Mouse (Mus musculus) kidney, embryonic 14.5 days (tissue): ENCODE measurements around the gene Pef1. TPM values are rescaled to one million over a fixed set of nuclear protein-coding genes. Genes with fewer than 3 reads are reported as not detected.
A peak's percentile ranks its signal among the peaks of the same experiment; 100 is the strongest.

Source experiments
- ATAC-seq: fragments of 200-750 bp; cut with Nextera tagmentation; 2 replicates; pipeline ENCODE4 v1.8.0; 2017; ENCODE audit warnings: moderate number of reproducible peaks, mild to moderate bottlenecking, moderate TSS enrichment, moderate library complexity; ENCODE audit not compliant: low FRiP score, low TSS enrichment
- H3K27ac ChIP-seq: fragments of 300-500 bp; sonication (generic); 2 replicates; pipeline ENCODE4 v1.5.1; 2014; ENCODE audit warnings: low read depth, mild to moderate bottlenecking, low read length, moderate library complexity, mixed read lengths
- H3K27me3 ChIP-seq: fragments of 300-500 bp; sonication (generic); 2 replicates; pipeline ENCODE4 v1.6.1; 2014; ENCODE audit warnings: mild to moderate bottlenecking, low read length; ENCODE audit not compliant: control insufficient read depth, insufficient read depth
- H3K36me3 ChIP-seq: fragments of 300-500 bp; sonication (generic); 2 replicates; pipeline ENCODE4 v1.6.1; 2014; ENCODE audit warnings: low read length, mixed read lengths; ENCODE audit not compliant: control insufficient read depth, insufficient read depth
- H3K4me1 ChIP-seq: fragments of 300-500 bp; sonication (generic); 2 replicates; pipeline ENCODE4 v1.6.1; 2014; ENCODE audit warnings: low read length, mixed read lengths; ENCODE audit not compliant: control insufficient read depth, insufficient read depth
- H3K4me2 ChIP-seq: fragments of 300-500 bp; sonication (generic); replicated peaks from 2 replicates; pipeline ENCODE4 v1.6.1; 2014; ENCODE audit warnings: low read depth, mild to moderate bottlenecking, low read length
- H3K4me3 ChIP-seq: fragments of 300-500 bp; sonication (generic); 2 replicates; pipeline ENCODE4 v1.5.1; 2014; ENCODE audit warnings: mild to moderate bottlenecking, low read length
- H3K9ac ChIP-seq: fragments of 300-500 bp; sonication (generic); 2 replicates; pipeline ENCODE4 v1.6.1; 2014; ENCODE audit warnings: low read depth, mild to moderate bottlenecking, low read length, moderate library complexity
- H3K9me3 ChIP-seq: fragments of 300-500 bp; sonication (generic); 2 replicates; pipeline ENCODE4 v1.6.1; 2016; ENCODE audit warnings: low read length; ENCODE audit not compliant: control insufficient read depth
- WGBS: fragments of 180-500 bp; shearing (Covaris S2); extraction: QIAGEN DNeasy Blood & Tissue Kit; methylation state at CpG from one replicate; pipeline ENCODE4 v1.1.7; 2014; 5-methylcytosine and 5-hydroxymethylcytosine counted together
- polyA plus RNA-seq: library from polyadenylated mRNA; unstranded; fragments of >200 nt; fragmentation: Nextera tagmentation; extraction: Ambion mirVana; gene quantifications from 2 replicates; pipeline ENCODE4 v1.2.1, GENCODE M21; 2014

Pef1 gene
- polyA plus RNA-seq, 1 experiment from 2014 or later = 85.9 TPM

DNA sequence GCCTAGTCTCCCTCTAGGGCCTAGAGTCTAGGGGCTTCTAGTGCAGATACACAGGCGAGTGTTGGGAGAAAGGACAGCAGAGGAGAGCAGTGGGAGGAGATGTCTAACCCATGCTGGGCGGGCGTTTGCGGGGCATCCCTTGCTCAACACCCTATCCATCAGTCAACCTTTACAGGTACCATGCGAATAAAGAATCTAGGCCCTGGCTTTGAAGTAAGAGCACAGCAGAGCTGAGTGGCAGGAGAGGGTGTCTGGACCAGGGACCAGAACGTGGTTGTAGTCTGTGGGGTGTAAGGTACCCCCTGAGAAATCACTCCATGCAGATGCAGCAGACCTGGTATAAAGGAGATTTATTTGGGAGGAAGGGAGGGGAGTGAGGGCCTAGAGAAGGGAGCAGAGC is 61.8 kb downstream of the Pef1 start:
- WGBS = 82% methylated on average over 6 of the region's 6 CpGs
- no peak overlapping the region for H3K9ac ChIP-seq
- no peak overlapping the region for H3K4me3 ChIP-seq
- H3K36me3 ChIP-seq = no peaks in the 10 kb centered on the region
- H3K27ac ChIP-seq = no peak overlapping the region
- no peak overlapping the region for H3K4me2 ChIP-seq
- 0 out of 2 replicates have a peak, but pooled peaks cover 4% of the 10 kb centered on the region for H3K27me3 ChIP-seq
- peaks cover 25% of the 10 kb centered on the region for H3K4me1 ChIP-seq
- no peaks in the 10 kb centered on the region for H3K9me3 ChIP-seq
- no peak for ATAC-seq

DNA sequence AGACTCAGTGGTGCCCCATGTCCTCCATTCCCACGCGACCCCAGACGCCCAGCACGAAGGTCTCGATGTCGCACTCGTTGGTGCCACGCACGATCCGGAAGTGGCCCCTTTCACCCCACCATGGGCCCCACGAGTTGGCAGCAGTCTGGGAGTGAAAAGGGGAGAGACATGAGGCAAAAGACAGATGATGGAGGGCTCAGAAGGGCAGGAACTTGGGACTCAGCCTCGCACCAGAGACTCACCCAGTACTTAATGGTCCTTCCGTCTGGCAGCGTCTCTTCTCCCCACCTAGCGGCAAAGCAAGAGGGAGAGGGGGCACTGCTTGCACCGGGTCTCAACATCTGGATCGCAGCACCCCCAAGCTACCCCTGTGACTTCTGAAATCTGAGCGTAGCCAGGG is 63.7 kb downstream of the Pef1 start:
- H3K9ac ChIP-seq = no peak overlapping the region
- H3K27ac ChIP-seq = no peak overlapping the region
- peaks cover 28% of the 10 kb centered on the region for H3K4me1 ChIP-seq
- no peak overlapping the region for H3K4me2 ChIP-seq
- 76% methylated on average over 18 of the region's 18 CpGs for WGBS
- H3K27me3 ChIP-seq = 0 out of 2 replicates have a peak, but pooled peaks cover 4% of the 10 kb centered on the region
- ATAC-seq = no peak
- no peak overlapping the region for H3K4me3 ChIP-seq
- H3K9me3 ChIP-seq = no peaks in the 10 kb centered on the region
- H3K36me3 ChIP-seq = no peaks in the 10 kb centered on the region

DNA sequence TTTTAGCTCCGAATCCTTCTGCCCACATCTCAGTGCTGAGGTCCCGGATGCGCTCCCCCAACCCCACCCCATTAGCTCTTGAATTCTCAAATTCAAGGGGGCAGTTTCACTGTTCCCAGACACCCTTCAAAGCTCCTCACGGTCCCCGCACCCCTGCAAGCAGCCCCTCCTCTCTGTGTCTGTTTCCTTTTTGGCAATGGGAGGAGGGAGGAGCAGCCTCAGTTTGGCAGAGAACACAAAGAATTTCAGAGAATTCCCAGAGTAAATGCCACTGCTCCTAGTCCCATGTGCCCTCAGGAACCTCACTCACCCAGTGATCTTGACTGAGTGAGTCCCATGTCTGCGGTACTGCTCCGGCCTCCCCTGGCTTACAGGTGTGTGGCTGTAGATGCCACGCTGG is 64.2 kb downstream of the Pef1 start:
- Histone ChIP-seq H3K27me3 (0 out of 2 replicates have a peak, but pooled peaks cover 4% of the 10 kb centered on the region), H3K27ac (no peak overlapping the region), H3K4me3 (no peak overlapping the region), H3K4me1 (peaks cover 29% of the 10 kb centered on the region), H3K9ac (no peak overlapping the region), H3K4me2 (no peak overlapping the region), H3K9me3 (no peaks in the 10 kb centered on the region), H3K36me3 (no peaks in the 10 kb centered on the region)
- no peak for ATAC-seq
- 75% methylated on average over 8 of the region's 8 CpGs for WGBS

DNA sequence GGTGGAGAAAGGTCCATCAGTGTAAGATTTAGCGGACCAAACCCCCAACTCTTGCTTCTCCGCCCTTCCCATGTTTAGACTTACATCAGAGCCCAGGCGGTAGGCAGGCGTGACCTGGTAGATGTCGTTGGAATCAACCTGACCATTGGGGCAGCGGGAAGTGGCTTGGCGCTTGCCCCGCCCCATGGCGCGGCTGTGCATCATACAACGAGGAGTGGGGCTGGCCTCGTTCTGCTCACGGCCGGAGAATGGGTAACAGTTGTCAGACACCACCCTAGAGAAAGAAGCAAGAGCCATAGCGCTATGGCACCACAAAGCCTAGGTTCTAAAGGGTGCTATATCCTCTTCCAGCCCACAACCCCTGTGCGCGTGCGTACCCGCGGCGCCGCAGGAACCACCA is 65.0 kb downstream of the Pef1 start:
- ATAC-seq = no peak
- Histone ChIP-seq H3K27me3 (0 out of 2 replicates have a peak, but pooled peaks cover 3% of the 10 kb centered on the region), H3K9me3 (no peaks in the 10 kb centered on the region), H3K4me1 (peaks cover 36% of the 10 kb centered on the region), H3K27ac (no peak overlapping the region), H3K4me2 (peak overlapping the region; percentile 18; the same call in 1 of the 2 replicates), H3K4me3 (no peak overlapping the region), H3K9ac (no peak overlapping the region), H3K36me3 (no peaks in the 10 kb centered on the region)
- WGBS = 63% methylated on average over 22 of the region's 22 CpGs

DNA sequence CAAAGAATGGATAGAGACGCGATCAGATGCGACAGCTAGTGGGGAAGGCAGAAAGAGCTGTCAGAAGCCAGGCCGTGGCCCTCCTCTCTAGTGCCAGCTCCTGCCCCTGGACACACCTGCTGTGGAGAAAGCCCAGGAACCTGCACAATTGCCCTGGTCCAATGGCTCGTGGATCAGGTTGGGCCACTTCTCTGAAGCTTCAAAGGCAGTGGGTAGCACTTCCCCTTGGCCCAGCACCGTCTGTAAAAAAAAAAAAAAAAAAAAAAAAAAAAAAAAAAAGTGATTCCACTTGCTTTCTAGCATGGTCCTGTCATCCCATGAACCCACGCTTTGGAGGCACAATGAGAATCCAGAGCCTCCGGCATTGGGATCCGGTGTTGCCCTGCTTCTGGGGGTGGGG is 65.5 kb downstream of the Pef1 start:
- Histone ChIP-seq H3K4me2 (peak overlapping the region; percentile 21), H3K4me1 (peaks cover 41% of the 10 kb centered on the region), H3K27ac (no peak overlapping the region), H3K27me3 (no peaks in the 10 kb centered on the region), H3K4me3 (no peak overlapping the region), H3K9me3 (no peaks in the 10 kb centered on the region), H3K36me3 (no peaks in the 10 kb centered on the region), H3K9ac (no peak overlapping the region)
- WGBS = 22% methylated on average over 9 of the region's 9 CpGs
- ATAC-seq = no peak; the same call in 1 of the 2 replicates

DNA sequence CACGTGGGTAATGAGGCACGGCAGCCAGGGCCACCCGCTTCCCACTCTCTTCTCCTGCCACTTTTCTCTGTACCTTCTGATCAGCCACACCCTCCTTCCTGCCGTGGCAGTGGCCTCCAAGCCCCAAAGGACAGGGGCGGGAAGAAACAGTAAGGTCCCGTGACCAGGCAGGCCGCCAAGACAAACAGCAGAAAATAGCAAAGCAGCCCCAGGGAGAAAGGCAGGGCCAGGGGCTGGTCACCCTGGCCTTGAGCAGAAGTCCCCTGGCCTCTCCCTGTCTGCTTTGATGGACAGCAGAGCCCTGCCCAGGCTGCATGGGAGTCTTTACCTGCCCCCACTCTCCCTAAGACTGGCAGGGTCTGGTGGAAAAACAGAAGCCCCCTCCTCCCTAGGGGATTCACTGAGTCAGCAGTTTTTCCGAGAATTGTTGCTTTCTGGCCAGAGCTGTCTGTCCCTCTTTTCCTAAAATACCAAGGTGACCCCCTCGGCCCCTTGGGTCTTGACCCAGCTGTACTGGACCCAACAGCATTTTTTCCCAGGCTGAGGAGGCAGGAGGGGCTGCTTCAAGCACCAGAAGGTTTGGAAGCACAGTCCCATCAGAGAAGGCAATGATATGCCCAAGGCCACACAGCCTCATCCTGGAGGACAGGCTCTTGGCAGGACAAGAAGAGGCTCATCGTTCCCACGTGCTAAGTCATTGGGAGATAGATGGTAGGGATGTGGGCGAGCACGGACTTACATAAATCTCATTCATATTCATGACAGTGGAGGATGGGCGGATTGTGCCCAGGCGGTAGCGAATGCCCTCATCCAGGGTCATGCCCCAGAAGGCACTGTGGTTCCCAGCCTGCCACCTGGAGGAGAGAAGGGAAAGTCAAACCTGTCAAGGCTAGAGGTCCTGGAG is 66.2 kb downstream of the Pef1 start:
- H3K4me3 ChIP-seq = no peak overlapping the region

DNA sequence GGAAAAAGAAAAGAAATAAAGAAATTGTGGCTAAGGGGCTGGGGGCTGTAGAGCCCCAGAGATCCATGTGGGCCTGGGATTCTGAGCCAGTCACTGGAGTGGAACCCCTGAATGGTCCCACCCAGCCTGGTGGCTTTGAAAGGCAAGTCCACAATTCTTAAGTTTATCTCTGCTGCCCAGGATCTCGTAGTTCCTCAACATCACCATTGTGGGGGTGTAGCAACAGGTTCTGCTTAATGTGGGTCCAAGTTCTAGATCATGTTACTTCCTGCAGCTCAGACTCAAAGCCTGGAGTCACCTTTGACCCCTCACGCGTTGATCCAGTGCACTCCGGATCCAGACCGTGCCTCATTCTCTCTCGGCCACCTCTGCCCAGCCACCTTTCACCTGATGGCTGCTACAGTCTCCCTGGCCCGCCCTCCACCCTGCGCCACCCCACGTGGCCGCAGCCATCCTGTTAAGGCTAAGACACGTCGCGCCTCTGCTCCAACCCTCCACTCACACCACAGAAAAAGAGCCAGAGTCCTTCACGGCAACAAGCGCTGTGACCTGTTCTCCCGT is 67.1 kb downstream of the Pef1 start:
- ATAC-seq = no peak
- Histone ChIP-seq H3K4me3 (no peak overlapping the region), H3K27ac (no peak overlapping the region), H3K27me3 (peaks cover 9% of the 10 kb centered on the region), H3K36me3 (no peaks in the 10 kb centered on the region), H3K4me1 (peaks cover 41% of the 10 kb centered on the region), H3K9ac (no peak overlapping the region), H3K9me3 (no peaks in the 10 kb centered on the region), H3K4me2 (no peak overlapping the region)
- 66% methylated on average over 16 of the region's 16 CpGs for WGBS

More for the DNA sequence above, 66.2 kb downstream of the Pef1 start:
- WGBS = 28% methylated on average over 16 of the region's 16 CpGs
- no peaks in the 10 kb centered on the region for H3K27me3 ChIP-seq
- peak overlapping the region; percentile 21; the same call in 1 of the 2 replicates for H3K4me2 ChIP-seq
- H3K27ac ChIP-seq = peak overlapping the region; percentile 37; the same call in 1 of the 2 replicates
- no peaks in the 10 kb centered on the region for H3K9me3 ChIP-seq
- H3K9ac ChIP-seq = no peak overlapping the region
- H3K4me1 ChIP-seq = peaks cover 38% of the 10 kb centered on the region
- ATAC-seq = peak; percentile 65
- H3K36me3 ChIP-seq = no peaks in the 10 kb centered on the region

DNA sequence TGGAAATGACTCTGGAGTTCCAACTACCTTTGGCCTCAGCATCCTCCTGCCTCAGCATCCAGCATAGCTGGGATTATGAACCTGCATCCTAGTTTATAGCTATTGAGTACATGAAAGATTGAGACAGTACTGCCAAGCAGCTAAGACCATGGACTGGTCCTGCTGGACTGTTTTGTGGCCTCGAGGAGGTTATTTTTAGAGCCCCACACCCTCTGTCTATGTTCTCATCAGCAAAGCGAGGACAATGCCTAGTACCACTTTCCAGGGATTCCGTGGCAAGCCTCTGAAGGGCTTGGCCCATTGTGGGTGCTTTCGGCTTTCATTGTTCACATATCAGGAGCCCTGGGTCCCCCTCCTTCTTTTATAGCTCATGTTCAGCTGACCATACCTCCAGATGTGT is 68.0 kb downstream of the Pef1 start:
- no peak overlapping the region for H3K4me3 ChIP-seq
- H3K4me1 ChIP-seq = peaks cover 50% of the 10 kb centered on the region
- H3K27me3 ChIP-seq = peaks cover 11% of the 10 kb centered on the region
- 87% methylated on average over 4 of the region's 4 CpGs for WGBS
- no peak for ATAC-seq
- no peaks in the 10 kb centered on the region for H3K36me3 ChIP-seq
- H3K27ac ChIP-seq = no peak overlapping the region
- no peaks in the 10 kb centered on the region for H3K9me3 ChIP-seq
- H3K9ac ChIP-seq = no peak overlapping the region
- no peak overlapping the region for H3K4me2 ChIP-seq
